Mouse (Mus musculus) cerebellum, adult 2 months (tissue): ENCODE results near the gene Ccdc142. TPM values are rescaled to one million over a fixed set of nuclear protein-coding genes. Genes with fewer than 3 reads are reported as not detected.

Experiments
- DNase-seq, 2 experiments: peaks; one replicate each; pipeline ENCODE4 v3.0.0; 2021
- H3K27ac ChIP-seq: fragments of 200-500 bp; 2 replicates; pipeline ENCODE4 v1.5.1; 2012; ENCODE audit warnings: low read length, control low read depth, inconsistent platforms; ENCODE audit not compliant: insufficient read depth
- H3K27me3 ChIP-seq: fragments of 200-500 bp; 2 replicates; pipeline ENCODE4 v1.6.1; 2012; ENCODE audit warnings: inconsistent platforms, mild to moderate bottlenecking, low read length, moderate library complexity; ENCODE audit not compliant: control insufficient read depth, insufficient read depth
- H3K4me1 ChIP-seq: fragments of 200-500 bp; 2 replicates; pipeline ENCODE4 v1.6.1; 2011; ENCODE audit warnings: low read length; ENCODE audit not compliant: control insufficient read depth, insufficient read depth
- H3K4me3 ChIP-seq: fragments of 200-500 bp; replicated peaks from 2 replicates; pipeline ENCODE3; 2011; ENCODE audit warnings: mild to moderate bottlenecking, low read depth, low read length, control low read depth; ENCODE audit not compliant: insufficient read depth
- CTCF ChIP-seq: fragments of 200-500 bp; IDR thresholded peaks from 2 replicates; pipeline ENCODE4 v1.5.1; 2011; ENCODE audit warnings: low read depth, mild to moderate bottlenecking, control low read depth, low read length, moderate library complexity, borderline replicate concordance; ENCODE audit not compliant: insufficient read depth
- POLR2A ChIP-seq: fragments of 200-500 bp; IDR thresholded peaks from 2 replicates; pipeline ENCODE4 v1.6.1; 2011; ENCODE audit warnings: low read length, control low read depth, borderline replicate concordance; ENCODE audit not compliant: insufficient read depth
- WGBS: fragments of 180-500 bp; shearing (Covaris S2); methylation state at CpG from one replicate; pipeline ENCODE4 v1.1.7; 2018; 5-methylcytosine and 5-hydroxymethylcytosine counted together
- polyA plus RNA-seq: library from polyadenylated mRNA; depleted of rRNA; stranded (reverse); fragments of >200 nt; gene quantifications from 2 replicates; pipeline ENCODE4 v1.2.3, GENCODE M21; 2012

Ccdc142 gene
- polyA plus RNA-seq, 1 experiment: 9.1 TPM

- WGBS: under 1% methylated on average over 50 of the region's 52 CpGs
- no peak for TF ChIP-seq CTCF
- TF ChIP-seq POLR2A: no peak
- peak in 1 of 2 experiments; percentile 31 for DNase-seq
- H3K27ac ChIP-seq: peak overlapping the region; percentile 50
- peaks cover 5% of the 10 kb centered on the region for H3K4me1 ChIP-seq
- H3K4me3 ChIP-seq: peak overlapping the region; percentile 63
- H3K27me3 ChIP-seq: no peaks in the 10 kb centered on the region
Measured at GRCm38 (mm10) chr6:83121863-83122710, 20.7 kb downstream of the Ccdc142 start.

- Histone ChIP-seq H3K4me3 (no peak overlapping the region), H3K27ac (no peak overlapping the region), H3K4me1 (peaks cover 5% of the 10 kb centered on the region), H3K27me3 (no peaks in the 10 kb centered on the region)
- TF ChIP-seq CTCF: no peak
- TF ChIP-seq POLR2A: no peak
- no peak for DNase-seq
- 64% methylated on average over 5 of the region's 5 CpGs for WGBS
Measured at GRCm38 (mm10) chr6:83122961-83123360, 21.6 kb downstream of the Ccdc142 start.

GRCm38 (mm10) chr6:83124851-83125312, 23.5 kb downstream of the Ccdc142 start:
- TF ChIP-seq POLR2A: peak; percentile 51; the same call in 1 of the 2 replicates
- TF ChIP-seq CTCF: no peak
- under 1% methylated on average over 30 of the region's 30 CpGs for WGBS
- peaks cover 4% of the 10 kb centered on the region for H3K4me1 ChIP-seq
- peak; percentile 88 to 90 for DNase-seq
- peak overlapping the region; percentile 95 for H3K4me3 ChIP-seq
- no peak overlapping the region for H3K27ac ChIP-seq
- H3K27me3 ChIP-seq: no peaks in the 10 kb centered on the region

DNA sequence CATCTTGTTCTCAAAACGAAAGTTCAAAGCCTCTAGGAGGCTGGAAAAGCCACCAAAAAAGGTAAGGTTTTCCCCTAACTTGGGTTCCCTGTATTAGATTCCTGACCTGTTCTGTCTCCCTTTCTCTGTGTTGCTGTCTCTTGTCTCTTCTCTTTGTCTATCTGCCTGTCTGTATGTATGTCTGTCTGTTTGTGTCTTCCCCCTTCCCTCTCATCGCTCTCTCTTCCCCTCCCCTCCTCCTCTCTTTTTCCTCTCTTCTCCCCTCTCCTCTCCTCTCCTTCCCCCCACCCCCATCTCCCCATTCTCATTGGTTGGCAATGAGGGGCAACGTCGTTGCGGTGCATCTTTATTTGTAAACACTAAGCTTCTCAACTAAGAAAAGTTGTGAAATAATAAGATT, 23.9 kb downstream of the Ccdc142 start, which contains the start of gene Ino80b:
Ino80b (minus strand) TSS at position 101 of the 400 bp plus-strand sequence.
- Histone ChIP-seq H3K4me1 (no peaks in the 10 kb centered on the region; the same call in 1 of the 2 replicates), H3K27ac (no peak within 1 kb of the TSS), H3K27me3 (no peaks in the 10 kb centered on the region), H3K4me3 (peak within 1 kb of the TSS; percentile 95)
- TF ChIP-seq POLR2A (no peak), CTCF (no peak)
- no peak for DNase-seq
- WGBS: 26% methylated on average over 5 of the region's 5 CpGs

DNA sequence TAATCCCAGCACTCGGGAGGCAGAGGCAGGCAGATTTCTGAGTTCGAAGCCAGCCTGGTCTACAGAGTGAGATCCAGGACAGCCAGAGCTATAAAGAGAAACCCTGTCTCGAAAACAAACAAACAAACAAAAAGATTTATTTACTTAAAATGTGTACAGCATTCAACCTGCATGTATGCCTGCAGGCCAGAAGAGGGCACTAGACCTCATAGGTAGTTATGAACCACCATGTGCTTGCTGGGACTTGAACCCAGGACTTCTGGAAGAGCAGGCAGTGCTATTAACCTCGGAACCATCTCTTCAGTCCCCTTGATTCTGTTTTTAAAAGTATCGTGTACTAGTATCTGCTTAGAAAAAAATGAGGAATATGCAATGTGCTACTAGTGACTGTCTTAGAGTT, 26.0 kb downstream of the Ccdc142 start:
- no peak for DNase-seq
- 93% methylated on average over 5 of the region's 5 CpGs for WGBS
- no peaks in the 10 kb centered on the region; the same call in 1 of the 2 replicates for H3K4me1 ChIP-seq
- H3K4me3 ChIP-seq: no peak overlapping the region
- TF ChIP-seq POLR2A (no peak), CTCF (no peak)
- H3K27ac ChIP-seq: no peak overlapping the region
- H3K27me3 ChIP-seq: no peaks in the 10 kb centered on the region

DNA sequence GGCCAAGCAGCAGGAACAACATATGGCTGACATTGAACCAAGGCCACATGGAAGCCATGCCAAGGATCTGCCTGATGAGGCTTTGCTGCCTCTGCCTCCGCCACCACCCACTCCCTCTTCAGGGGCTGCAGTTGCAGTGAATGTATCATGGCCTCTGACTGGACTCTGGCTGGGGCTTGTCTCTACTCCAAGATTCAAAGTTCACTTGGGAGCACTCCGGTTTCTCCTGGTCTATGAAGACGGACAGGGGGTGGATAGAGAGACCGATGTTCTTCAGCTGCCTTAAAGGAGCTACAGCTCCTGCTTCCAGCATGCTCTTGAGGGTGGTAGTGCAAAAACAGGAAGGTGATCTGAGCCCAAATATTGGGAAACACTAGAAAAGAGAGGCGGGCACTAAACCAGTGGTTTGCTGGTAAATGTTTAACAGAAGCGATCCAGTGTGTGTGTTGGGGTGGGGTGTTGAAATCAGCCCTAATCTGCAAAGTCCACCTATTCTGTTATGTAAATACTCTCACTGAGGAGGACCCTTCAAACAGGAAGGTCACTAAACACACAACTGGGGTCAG, 30.2 kb downstream of the Ccdc142 start:
- Histone ChIP-seq H3K27ac (no peak overlapping the region), H3K4me1 (no peaks in the 10 kb centered on the region), H3K27me3 (no peaks in the 10 kb centered on the region; the same call in 1 of the 2 replicates), H3K4me3 (no peak overlapping the region)
- no peak for DNase-seq
- TF ChIP-seq CTCF (no peak), POLR2A (no peak)
- 39% methylated on average over 6 of the region's 6 CpGs for WGBS

DNA sequence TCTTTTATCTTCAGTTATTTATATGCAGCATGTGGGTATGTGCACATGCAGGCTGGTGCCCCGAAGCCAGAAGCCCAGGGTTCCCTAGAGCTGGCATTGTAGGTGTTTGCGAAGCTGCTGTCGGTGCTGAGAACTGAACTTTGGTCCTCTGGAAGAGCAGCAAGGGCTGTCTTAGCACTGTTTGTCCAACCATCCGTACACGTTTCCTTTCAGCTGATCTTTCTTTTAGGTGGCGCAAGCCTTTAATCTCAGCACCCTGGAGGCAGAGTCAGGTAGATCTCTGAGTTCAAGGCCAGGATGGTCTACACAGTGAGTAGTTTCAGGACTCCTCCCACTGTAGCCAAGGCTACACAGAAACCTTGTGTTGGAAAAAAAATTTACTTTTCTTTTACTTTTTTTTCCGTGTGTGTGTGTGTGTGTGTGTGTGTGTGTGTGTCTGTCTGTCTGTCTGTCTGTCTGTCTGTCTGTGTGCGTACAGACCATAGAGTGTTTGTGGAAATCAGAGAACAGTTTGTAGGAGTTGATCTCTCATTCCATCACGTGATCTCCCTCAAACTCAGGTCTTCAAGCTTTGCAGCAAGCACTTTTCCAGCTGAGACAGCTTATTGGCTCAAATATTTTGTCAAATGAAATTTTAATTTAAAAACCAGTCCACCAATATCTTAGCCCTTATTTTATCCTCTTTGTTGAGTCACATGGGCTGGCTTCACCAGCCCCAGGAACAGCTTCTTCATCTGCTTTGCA, 30.9 kb downstream of the Ccdc142 start:
- DNase-seq: no peak
- no peaks in the 10 kb centered on the region; the same call in 1 of the 2 replicates for H3K27me3 ChIP-seq
- no peaks in the 10 kb centered on the region for H3K4me1 ChIP-seq
- whole genome bisulfite sequencing: 86% methylated on average over 9 of the region's 9 CpGs
- no peak overlapping the region for H3K27ac ChIP-seq
- H3K4me3 ChIP-seq: no peak overlapping the region
- TF ChIP-seq POLR2A: no peak
- no peak for TF ChIP-seq CTCF
